Comparison of ENCODE assay signal across 9 mouse cellular contexts in the genomic region with DNA sequence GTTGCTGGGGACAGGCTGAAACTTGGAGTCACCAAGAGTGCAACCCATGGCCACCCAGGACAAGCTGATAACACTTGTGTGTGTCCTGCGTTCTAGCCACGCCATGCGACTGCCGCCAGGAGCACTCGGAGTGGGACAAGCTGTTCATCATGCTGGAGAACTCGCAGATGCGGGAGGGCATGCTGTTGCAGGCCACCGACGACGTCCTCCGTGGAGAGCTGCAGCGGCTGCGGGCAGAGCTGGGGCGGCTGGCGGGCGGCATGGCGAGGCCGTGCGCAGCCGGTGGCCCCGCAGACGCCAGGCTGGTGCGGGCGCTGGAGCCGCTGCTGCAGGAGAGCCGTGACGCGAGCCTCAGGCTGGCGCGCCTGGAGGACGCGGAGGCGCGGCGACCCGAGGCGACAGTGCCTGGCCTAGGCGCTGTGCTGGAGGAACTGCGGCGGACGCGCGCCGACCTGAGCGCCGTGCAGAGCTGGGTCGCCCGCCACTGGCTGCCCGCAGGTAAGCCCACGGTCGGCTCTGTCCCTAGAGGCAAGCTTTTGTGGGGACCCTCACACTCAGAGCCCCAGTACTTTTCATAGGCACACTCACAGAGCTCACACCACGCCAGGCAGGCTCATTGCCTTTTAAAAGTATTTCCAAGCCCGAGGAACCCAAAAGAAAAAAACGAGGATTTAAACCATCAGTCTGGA. TPM values are rescaled to one million over a fixed set of nuclear protein-coding genes. Genes with fewer than 3 reads are reported as not detected.
DNase-seq lines count a peak whose midpoint lies in the region; ATAC-seq and TF ChIP-seq lines count a peak whose summit lies in the region.
"Had no signal": no experiment of that assay in that cellular context is flagged by ENCODE, and none has a peak within 500 bp of the region (broad histone marks: within the 10 kb centered on the region; RNA-seq: fewer than 3 reads in every experiment).

No protein-coding gene starts in this region.

- TF ChIP-seq POLR2A in thymus, adult 2 months (IDR thresholded peaks at IDR 0.05; ENCODE audit: control insufficient read depth, extremely low read depth, insufficient read depth, low read length, poor library complexity), result no peak

- DNase-seq in ES-CJ7 (ENCODE audit: low read depth, low spot score), result peak; percentile 13
- DNase-seq in adrenal gland, postnatal 25 days, result peak; percentile 63
- DNase-seq in forelimb bud, embryonic 11.5 days (ENCODE audit: low read depth, low spot score), result peak; percentile 46
- peak; percentile 54 for DNase-seq in hindbrain, embryonic 14.5 days (ENCODE audit: low spot score)
- peak; percentile 46 for DNase-seq in left cerebral cortex, postnatal 4 days
- DNase-seq in midbrain, embryonic 14.5 days, result peak; percentile 82
- DNase-seq in thymus, adult 2 months, result no peak

- H3K27me3 ChIP-seq in hindbrain, embryonic 14.5 days (ENCODE audit: control insufficient read depth, insufficient read depth, low read length), result peaks cover 5% of the 10 kb centered on the region; the same call in 1 of the 2 replicates
- peaks cover 13% of the 10 kb centered on the region for H3K27me3 ChIP-seq in midbrain, embryonic 14.5 days (ENCODE audit: control insufficient read depth, insufficient read depth, low read length)
- peaks cover 9% of the 10 kb centered on the region for H3K27me3 ChIP-seq in stomach, embryonic 16.5 days (ENCODE audit: control insufficient read depth, insufficient read depth, low read length)
- H3K27me3 ChIP-seq in thymus, adult 2 months (ENCODE audit: control insufficient read depth, insufficient read depth, low read length), result peaks cover 7% of the 10 kb centered on the region; the same call in 1 of the 2 replicates

- H3K9me3 ChIP-seq in hindbrain, embryonic 14.5 days (ENCODE audit: control insufficient read depth, low read length), result no peaks in the 10 kb centered on the region
- H3K9me3 ChIP-seq in midbrain, embryonic 14.5 days (ENCODE audit: control insufficient read depth, low read length), result no peaks in the 10 kb centered on the region
- no peaks in the 10 kb centered on the region for H3K9me3 ChIP-seq in stomach, embryonic 16.5 days (replicated peaks; ENCODE audit: control insufficient read depth, low read length)

- under 1% methylated on average over 53 of the region's 54 CpGs for WGBS in hindbrain, embryonic 14.5 days
- under 1% methylated on average over 54 of the region's 54 CpGs for WGBS in midbrain, embryonic 14.5 days
- WGBS in stomach, embryonic 16.5 days, result under 1% methylated on average over 54 of the region's 54 CpGs
- 2% methylated on average over 54 of the region's 54 CpGs for WGBS in thymus, adult 2 months

- H3K36me3 ChIP-seq in hindbrain, embryonic 14.5 days (replicated peaks; ENCODE audit: control insufficient read depth, insufficient read depth), result no peaks in the 10 kb centered on the region
- H3K36me3 ChIP-seq in midbrain, embryonic 14.5 days (ENCODE audit: control insufficient read depth, insufficient read depth, low read length), result no peaks in the 10 kb centered on the region
- no peaks in the 10 kb centered on the region for H3K36me3 ChIP-seq in stomach, embryonic 16.5 days (ENCODE audit: control insufficient read depth, insufficient read depth, low read length)
- H3K36me3 ChIP-seq in thymus, adult 2 months (ENCODE audit: control insufficient read depth, insufficient read depth, low read length), result no peaks in the 10 kb centered on the region

- H3K27ac ChIP-seq in hindbrain, embryonic 14.5 days, result peak overlapping the region; percentile 47; the same call in 1 of the 2 replicates
- peak overlapping the region; percentile 37; the same call in 1 of the 2 replicates for H3K27ac ChIP-seq in midbrain, embryonic 14.5 days (replicated peaks; ENCODE audit: low read depth, low read length)
- no peak overlapping the region for H3K27ac ChIP-seq in stomach, embryonic 16.5 days (ENCODE audit: low read length)
- H3K27ac ChIP-seq in thymus, adult 2 months (ENCODE audit: control insufficient read depth, insufficient read depth, low read length), result no peak overlapping the region

- ATAC-seq in hindbrain, embryonic 14.5 days (ENCODE audit: low FRiP score), result peak; percentile 89
- ATAC-seq in midbrain, embryonic 14.5 days (ENCODE audit: low FRiP score, low TSS enrichment), result peak; percentile 83
- ATAC-seq in stomach, embryonic 16.5 days (ENCODE audit: insufficient read depth, low FRiP score), result peak; percentile 88

- intact Hi-C loops in left cerebral cortex, postnatal 4 days (cut with DNase I), result no loop called here

- peak overlapping the region; percentile 98 for H3K4me2 ChIP-seq in hindbrain, embryonic 14.5 days (replicated peaks)
- H3K4me2 ChIP-seq in midbrain, embryonic 14.5 days (ENCODE audit: low read length), result peak overlapping the region; percentile 95
- peak overlapping the region; percentile 99 for H3K4me2 ChIP-seq in stomach, embryonic 16.5 days (ENCODE audit: low read depth, low read length)

- peak overlapping the region; percentile 51 for H3K4me3 ChIP-seq in hindbrain, embryonic 14.5 days (replicated peaks; ENCODE audit: low read length)
- H3K4me3 ChIP-seq in midbrain, embryonic 14.5 days (replicated peaks; ENCODE audit: low read depth, low read length), result peak overlapping the region; percentile 58
- H3K4me3 ChIP-seq in stomach, embryonic 16.5 days (replicated peaks; ENCODE audit: low read length), result peak overlapping the region; percentile 57
- H3K4me3 ChIP-seq in thymus, adult 2 months (ENCODE audit: control insufficient read depth, insufficient read depth, low read length), result no peak overlapping the region

- no peak for TF ChIP-seq CTCF in thymus, adult 2 months (IDR thresholded peaks at IDR 0.05; ENCODE audit: borderline replicate concordance, control insufficient read depth, extremely low read depth, insufficient read depth, low read length, poor library complexity)

- H3K4me1 ChIP-seq in hindbrain, embryonic 14.5 days (replicated peaks; ENCODE audit: control insufficient read depth, insufficient read depth, low read length), result peaks cover 8% of the 10 kb centered on the region; the same call in 1 of the 2 replicates
- H3K4me1 ChIP-seq in midbrain, embryonic 14.5 days (ENCODE audit: control insufficient read depth, insufficient read depth, low read length), result peaks cover 12% of the 10 kb centered on the region; the same call in 1 of the 2 replicates
- peaks cover 10% of the 10 kb centered on the region; the same call in 1 of the 2 replicates for H3K4me1 ChIP-seq in stomach, embryonic 16.5 days (ENCODE audit: control insufficient read depth, insufficient read depth, low read length)
- H3K4me1 ChIP-seq in thymus, adult 2 months (replicated peaks; ENCODE audit: control insufficient read depth, insufficient read depth, low read length), result no peaks in the 10 kb centered on the region

- peak overlapping the region; percentile 69 for H3K9ac ChIP-seq in hindbrain, embryonic 14.5 days
- peak overlapping the region; percentile 57 for H3K9ac ChIP-seq in midbrain, embryonic 14.5 days (replicated peaks; ENCODE audit: low read length)
- peak overlapping the region; percentile 69 for H3K9ac ChIP-seq in stomach, embryonic 16.5 days (ENCODE audit: low read length)

RNA-seq across cellular contexts. Expression of a gene that starts 1.0 kb away (rescaled TPM):
- not detected in 2 replicates for total RNA-seq in adrenal gland, postnatal 25 days (2021)
- 2.1 and 3.6 TPM in 2 replicates for polyA plus RNA-seq in hindbrain, embryonic 14.5 days (2014; fragmentation: Nextera tagmentation; extraction: Ambion mirVana)
- total RNA-seq in left cerebral cortex, postnatal 4 days (2021), result 1 to 10 TPM; 6.0 to 7.7 TPM
- 9.0 and 9.8 TPM in 2 replicates for polyA plus RNA-seq in midbrain, embryonic 14.5 days (2014; fragmentation: Nextera tagmentation; extraction: Ambion mirVana)
- polyA plus RNA-seq in stomach, embryonic 16.5 days (2015; fragmentation: Nextera tagmentation; extraction: Ambion mirVana), result 1.7 and 2.1 TPM in 2 replicates
- polyA plus RNA-seq in thymus, adult 2 months (2012; rRNA removed), result 0.13 and 0.24 TPM in 2 replicates
- polyA plus RNA-seq: spleen, adult 2 months had no signal

Comparison
In these comparisons a context has a peak if more than half of its experiments do, and no peak if none do; other contexts are left out.
1. H3K27ac ChIP-seq: peak in hindbrain, embryonic 14.5 days (single experiment) and midbrain, embryonic 14.5 days (single experiment); none in stomach, embryonic 16.5 days (single experiment) and thymus, adult 2 months (single experiment).
2. Peak in every context shown above with its lines, with median percentiles within 50 percentile points of each other: ATAC-seq, H3K4me2 ChIP-seq and H3K9ac ChIP-seq.